Mouse (Mus musculus) central nervous system, embryonic 18 days (tissue): ENCODE results near the gene Kif28. TPM values are rescaled to one million over a fixed set of nuclear protein-coding genes. Genes with fewer than 3 reads are reported as not detected.

Experiments used
- polyA plus RNA-seq: library from polyadenylated mRNA; depleted of rRNA; stranded (reverse); fragments of >200 nt; gene quantifications from 2 replicates; pipeline ENCODE4 v1.2.3, GENCODE M21; 2012; rRNA removed

Kif28 gene
- 0.06 and 0.11 TPM in 2 replicates for polyA plus RNA-seq

DNA sequence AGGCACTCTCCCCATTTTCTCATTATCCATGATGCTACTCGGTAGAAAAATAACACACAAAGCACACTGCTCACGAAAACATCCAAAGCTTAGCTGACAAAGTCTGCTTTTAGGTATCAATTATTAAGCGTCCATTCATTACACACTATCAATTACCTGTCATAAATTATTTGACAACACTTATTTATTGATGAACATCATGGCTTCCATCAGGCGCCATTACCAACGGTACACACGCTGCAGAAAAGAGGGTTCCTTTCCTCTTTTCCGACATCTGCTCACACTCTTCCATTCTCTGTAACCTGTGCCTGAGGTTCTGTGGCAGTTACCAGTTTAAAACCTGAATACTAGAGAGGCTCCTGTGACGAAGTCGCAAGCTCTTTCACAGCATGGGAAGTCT, at the start of gene Kif28:
Gene Kif28, minus strand, starts transcription at position 101 of the 400 bp plus-strand sequence.

DNA sequence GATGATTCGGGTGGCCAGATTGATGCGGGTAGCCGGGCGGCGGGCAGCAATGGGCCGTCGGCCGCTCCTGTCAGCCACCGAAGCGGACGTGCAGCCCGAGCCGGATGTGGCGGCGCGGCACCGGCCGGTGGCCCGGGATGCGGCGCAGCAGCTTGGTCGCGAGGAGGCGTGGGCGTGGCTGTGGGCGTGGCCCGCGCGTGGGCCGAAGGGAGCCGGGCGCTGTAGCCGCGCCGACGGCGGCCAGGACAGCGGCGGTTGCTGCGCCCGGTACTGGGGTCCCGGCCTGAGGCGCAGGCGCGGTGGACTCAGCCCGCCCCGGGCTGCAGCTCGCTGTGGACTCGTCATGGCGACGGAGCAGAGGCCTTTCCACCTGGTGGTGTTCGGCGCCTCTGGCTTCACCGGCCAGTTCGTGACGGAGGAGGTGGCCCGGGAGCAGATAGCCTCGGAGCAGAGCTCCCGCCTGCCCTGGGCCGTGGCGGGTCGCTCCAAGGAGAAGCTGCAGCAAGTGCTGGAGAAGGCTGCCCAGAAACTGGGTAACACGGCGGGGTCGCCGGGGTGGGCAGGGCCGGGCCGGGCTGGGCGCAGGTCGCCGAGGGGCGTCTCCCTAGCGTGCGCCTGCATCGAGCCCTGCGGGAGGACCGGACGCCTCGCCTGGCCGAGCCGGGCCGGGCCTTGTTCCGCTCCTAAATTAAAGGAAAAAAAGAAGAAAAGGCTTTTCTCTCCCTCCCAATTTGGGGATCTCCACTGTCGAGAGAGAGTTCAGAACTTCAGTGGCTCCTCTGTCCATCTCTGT, 76.9 kb downstream of the Kif28 start, which contains the start of gene Sccpdh:
Gene Sccpdh, plus strand, starts transcription at position 198 of the 793 bp plus-strand sequence.

Other genes starting within 250 kb of the Kif28 start
- gene Smyd3, start 227.2 kb downstream of the Kif28 start, polyA plus RNA-seq = 15.1 and 15.3 TPM in 2 replicates
- gene Tfb2m, start 199.0 kb downstream of the Kif28 start, polyA plus RNA-seq = 23.3 and 23.4 TPM in 2 replicates
- 26.4 and 27.7 TPM in 2 replicates for gene Cnst, start 198.9 kb downstream of the Kif28 start, polyA plus RNA-seq
- 97.7 and 109 TPM in 2 replicates for gene Sccpdh, start 77.1 kb downstream of the Kif28 start, polyA plus RNA-seq
- not detected in 2 replicates for gene Gm10518, start 58.1 kb upstream of the Kif28 start, polyA plus RNA-seq
- 33.3 and 33.7 TPM in 2 replicates for gene Ahctf1, start 58.4 kb upstream of the Kif28 start, polyA plus RNA-seq
- gene Cdc42bpa, start 215.2 kb upstream of the Kif28 start, polyA plus RNA-seq = 67.1 and 71.9 TPM in 2 replicates